Mouse (Mus musculus): Measurements from ENCODE around the gene Tnnt3.

GRCm38 (mm10) chr7:142542771-142543303 is 44.2 kb downstream of the Tnnt3 start:
- TF ChIP-seq POLR2A (IDR thresholded peaks at IDR 0.05; ENCODE audit: insufficient read depth, low read length) (no peak), CTCF (IDR thresholded peaks at IDR 0.05; ENCODE audit: low read depth, low read length) (no peak), EP300 (IDR thresholded peaks at IDR 0.05; ENCODE audit: insufficient read depth, low read depth, low read length) (no peak)
